Mouse (Mus musculus): ENCODE measurements around the gene Sry.

Sry gene

DNA sequence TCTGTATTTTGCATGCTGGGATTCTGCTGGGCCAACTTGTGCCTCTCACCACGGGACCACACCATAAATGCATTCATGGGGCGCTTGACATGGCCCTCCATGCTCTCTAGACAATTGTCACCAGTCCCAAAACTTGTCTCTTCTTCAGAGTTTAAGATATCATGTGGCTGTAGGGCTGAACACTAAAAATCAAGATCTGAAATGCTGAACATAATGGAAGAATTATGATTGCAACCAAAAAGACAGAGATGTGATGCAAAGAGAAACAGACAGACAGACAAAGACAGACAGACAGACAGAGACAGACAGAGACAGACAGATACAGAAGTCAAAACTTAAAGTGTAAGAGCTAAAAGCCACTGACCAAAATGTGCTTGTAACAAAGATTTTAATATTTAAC, at the start of gene Sry:
TSS of gene Sry (minus strand) at position 101 of the 400 bp plus-strand sequence.
- DNase-seq (ENCODE audit: extremely low spot score, low spot score), result no peak
